Mouse (Mus musculus) thymus, adult 18-20 months (tissue): ENCODE data around the gene Cd59a.
"Not testable (repeated sequence)": the region's sequence is repeated elsewhere in the genome, so short reads cannot be mapped to it uniquely, and the experiment has no call there.

Experiments used
- DNase-seq, 2 experiments: peaks; one replicate each; pipeline ENCODE4 v3.0.0; 2022; ENCODE audit warnings: mixed read lengths in 2 of 2

The Cd59a gene

GRCm38 (mm10) chr2:104095741-104096213 is at the start of gene Cd59a:
TSS of gene Cd59a (plus strand) at chr2:104095801.
- DNase-seq, result peak; percentile 8 to 20

- no peak for DNase-seq
Measured at GRCm38 (mm10) chr2:104058381-104058780, 37.2 kb upstream of the Cd59a start.

- DNase-seq, result no peak
Measured at GRCm38 (mm10) chr2:104058954-104059353, 36.6 kb upstream of the Cd59a start.

- DNase-seq, result no peak
Measured at GRCm38 (mm10) chr2:104059786-104060185, 35.8 kb upstream of the Cd59a start.

- DNase-seq, result no peak
Measured at GRCm38 (mm10) chr2:104060996-104061395, 34.6 kb upstream of the Cd59a start.

- no peak for DNase-seq
Measured at GRCm38 (mm10) chr2:104062665-104063064, 32.9 kb upstream of the Cd59a start.

- no peak for DNase-seq
Measured at GRCm38 (mm10) chr2:104064152-104064551, 31.4 kb upstream of the Cd59a start.

GRCm38 (mm10) chr2:104065526-104065925 is 30.1 kb upstream of the Cd59a start, which contains the start of gene Gm10912:
TSS of gene Gm10912 (plus strand) at chr2:104065826.
- not testable (repeated sequence) for DNase-seq

- not testable (repeated sequence) for DNase-seq
Measured at GRCm38 (mm10) chr2:104068450-104068849, 27.2 kb upstream of the Cd59a start, which contains the start of gene Gm10799. TSS of gene Gm10799 (minus strand) at chr2:104068550.

- peak; percentile 25 to 29 for DNase-seq
Measured at GRCm38 (mm10) chr2:104069704-104070185, 25.9 kb upstream of the Cd59a start, which contains the start of gene Cd59b. TSS of gene Cd59b (plus strand) at chr2:104069849.

GRCm38 (mm10) chr2:104078285-104078684 is 17.3 kb upstream of the Cd59a start:
- DNase-seq, result not testable (repeated sequence)

- not testable (repeated sequence) for DNase-seq
Measured at GRCm38 (mm10) chr2:104081436-104082050, 14.1 kb upstream of the Cd59a start.

GRCm38 (mm10) chr2:104082474-104082873 is 13.1 kb upstream of the Cd59a start:
- no peak for DNase-seq

- DNase-seq, result not testable (repeated sequence)
Measured at GRCm38 (mm10) chr2:104084027-104084426, 11.6 kb upstream of the Cd59a start.

- DNase-seq, result not testable (repeated sequence)
Measured at GRCm38 (mm10) chr2:104087562-104087961, 8.0 kb upstream of the Cd59a start.

- DNase-seq, result no peak
Measured at GRCm38 (mm10) chr2:104093305-104093704, 2.3 kb upstream of the Cd59a start.

- DNase-seq, result no peak
Measured at GRCm38 (mm10) chr2:104096256-104096655, 655 bp downstream of the Cd59a start.

GRCm38 (mm10) chr2:104096796-104097195 is 1.2 kb downstream of the Cd59a start:
- not testable (repeated sequence) for DNase-seq

- DNase-seq, result not testable (repeated sequence)
Measured at GRCm38 (mm10) chr2:104097396-104097795, 1.8 kb downstream of the Cd59a start.

- no peak for DNase-seq
Measured at GRCm38 (mm10) chr2:104098529-104099230, 3.1 kb downstream of the Cd59a start.

- DNase-seq, result no peak
Measured at GRCm38 (mm10) chr2:104099231-104099585, 3.6 kb downstream of the Cd59a start.

- DNase-seq, result no peak
Measured at GRCm38 (mm10) chr2:104099946-104100345, 4.3 kb downstream of the Cd59a start.

GRCm38 (mm10) chr2:104104800-104105199 is 9.2 kb downstream of the Cd59a start:
- no peak for DNase-seq

GRCm38 (mm10) chr2:104109021-104109420 is 13.4 kb downstream of the Cd59a start:
- not testable (repeated sequence) for DNase-seq
